Mouse (Mus musculus) liver, embryonic 15.5 days (tissue): ENCODE measurements around the gene Surf6. TPM values are rescaled to one million over a fixed set of nuclear protein-coding genes. Genes with fewer than 3 reads are reported as not detected.

ENCODE experiments used
- ATAC-seq: fragments of 200-750 bp; cut with Nextera tagmentation; 2 replicates; pipeline ENCODE4 v1.8.0; 2017; ENCODE audit warnings: moderate number of reproducible peaks, mild to moderate bottlenecking, moderate library complexity; ENCODE audit not compliant: insufficient read depth
- H3K27ac ChIP-seq: fragments of 300-500 bp; sonication (generic); replicated peaks from 2 replicates; pipeline ENCODE4 v1.5.1; 2015; ENCODE audit warnings: mild to moderate bottlenecking, inconsistent platforms
- H3K27me3 ChIP-seq: fragments of 300-500 bp; sonication (generic); 2 replicates; pipeline ENCODE4 v1.6.1; 2015; ENCODE audit warnings: mild to moderate bottlenecking, inconsistent platforms
- H3K36me3 ChIP-seq: fragments of 300-500 bp; sonication (generic); replicated peaks from 2 replicates; pipeline ENCODE4 v1.6.1; 2015; ENCODE audit warnings: moderate library complexity, mild to moderate bottlenecking, inconsistent platforms
- H3K4me1 ChIP-seq: fragments of 300-500 bp; sonication (generic); replicated peaks from 2 replicates; pipeline ENCODE4 v1.6.1; 2015; ENCODE audit warnings: inconsistent platforms
- H3K4me2 ChIP-seq: fragments of 300-500 bp; sonication (generic); 2 replicates; pipeline ENCODE4 v1.6.1; 2015; ENCODE audit warnings: moderate library complexity, mild to moderate bottlenecking, inconsistent platforms
- H3K4me3 ChIP-seq: fragments of 300-500 bp; sonication (generic); replicated peaks from 2 replicates; pipeline ENCODE4 v1.5.1; 2015; ENCODE audit warnings: mild to moderate bottlenecking, inconsistent platforms
- H3K9ac ChIP-seq: fragments of 300-500 bp; sonication (generic); 2 replicates; pipeline ENCODE4 v1.6.1; 2015; ENCODE audit warnings: moderate library complexity, mild to moderate bottlenecking, inconsistent platforms
- H3K9me3 ChIP-seq: fragments of 300-500 bp; sonication (generic); replicated peaks from 2 replicates; pipeline ENCODE4 v1.6.1; 2016; ENCODE audit warnings: inconsistent platforms
- WGBS: fragments of 180-500 bp; shearing (Covaris S2); methylation state at CpG from one replicate; pipeline ENCODE4 v1.1.7; 2015; ENCODE audit warnings: mixed read lengths; ENCODE audit not compliant: insufficient replicate concordance; 5-methylcytosine and 5-hydroxymethylcytosine counted together
- polyA plus RNA-seq: library from polyadenylated mRNA; unstranded; fragments of >200 nt; fragmentation: Nextera tagmentation; extraction: Ambion mirVana; gene quantifications from 2 replicates; pipeline ENCODE4 v1.2.1, GENCODE M21; 2015

The Surf6 gene
- polyA plus RNA-seq: 9.9 and 10.8 TPM in 2 replicates

- WGBS: under 1% methylated on average over 41 of the region's 41 CpGs
- H3K36me3 ChIP-seq: peaks cover 59% of the 10 kb centered on the region
- H3K27ac ChIP-seq: peak within 1 kb of the TSS; percentile 91
- H3K4me3 ChIP-seq: peak within 1 kb of the TSS; percentile 86
- no peaks in the 10 kb centered on the region for H3K27me3 ChIP-seq
- no peaks in the 10 kb centered on the region for H3K9me3 ChIP-seq
- H3K4me2 ChIP-seq: peak within 1 kb of the TSS; percentile 85
- H3K4me1 ChIP-seq: peaks cover 43% of the 10 kb centered on the region
- peak; percentile 91 for ATAC-seq
- H3K9ac ChIP-seq: peak within 1 kb of the TSS; percentile 80
These were observed at the start of gene Surf6 for GRCm38 (mm10) chr2:26902467-26903220. Surf6 (minus strand) TSS chr2:26902879.

- no peak overlapping the region for H3K4me3 ChIP-seq
These were observed 49.5 kb upstream of the Surf6 start for GRCm38 (mm10) chr2:26952193-26952592.

GRCm38 (mm10) chr2:26951346-26951905 lies 48.7 kb upstream of the Surf6 start:
- Histone ChIP-seq H3K4me2 (no peak overlapping the region), H3K4me3 (no peak overlapping the region), H3K27me3 (no peaks in the 10 kb centered on the region), H3K9me3 (no peaks in the 10 kb centered on the region), H3K4me1 (no peaks in the 10 kb centered on the region; the same call in 1 of the 2 replicates), H3K36me3 (peaks cover 59% of the 10 kb centered on the region), H3K9ac (no peak overlapping the region), H3K27ac (no peak overlapping the region)
- WGBS: 83% methylated on average over 8 of the region's 8 CpGs
- ATAC-seq: no peak

More at GRCm38 (mm10) chr2:26952193-26952592, 49.5 kb upstream of the Surf6 start:
- 69% methylated on average over 4 of the region's 4 CpGs for WGBS
- Histone ChIP-seq H3K4me2 (no peak overlapping the region), H3K27ac (no peak overlapping the region), H3K27me3 (no peaks in the 10 kb centered on the region), H3K9ac (no peak overlapping the region), H3K36me3 (peaks cover 67% of the 10 kb centered on the region), H3K9me3 (no peaks in the 10 kb centered on the region), H3K4me1 (no peaks in the 10 kb centered on the region; the same call in 1 of the 2 replicates)
- no peak for ATAC-seq

- ATAC-seq: no peak
- no peaks in the 10 kb centered on the region for H3K4me1 ChIP-seq
- WGBS: 59% methylated on average over 2 of the region's 2 CpGs
- no peaks in the 10 kb centered on the region for H3K27me3 ChIP-seq
- peaks cover 49% of the 10 kb centered on the region for H3K36me3 ChIP-seq
- no peak overlapping the region for H3K27ac ChIP-seq
- H3K9ac ChIP-seq: no peak overlapping the region
- no peak overlapping the region for H3K4me2 ChIP-seq
- no peaks in the 10 kb centered on the region for H3K9me3 ChIP-seq
- H3K4me3 ChIP-seq: no peak overlapping the region
These were observed 47.7 kb upstream of the Surf6 start for GRCm38 (mm10) chr2:26950411-26950810.

GRCm38 (mm10) chr2:26943253-26943652 lies 40.6 kb upstream of the Surf6 start:
- 41% methylated on average over 3 of the region's 3 CpGs for WGBS
- Histone ChIP-seq H3K27ac (no peak overlapping the region), H3K4me1 (no peaks in the 10 kb centered on the region), H3K4me3 (no peak overlapping the region), H3K27me3 (no peaks in the 10 kb centered on the region), H3K9me3 (no peaks in the 10 kb centered on the region), H3K36me3 (no peaks in the 10 kb centered on the region), H3K9ac (no peak overlapping the region), H3K4me2 (no peak overlapping the region)
- no peak for ATAC-seq

GRCm38 (mm10) chr2:26941539-26941938 lies 38.9 kb upstream of the Surf6 start:
- Histone ChIP-seq H3K4me1 (no peaks in the 10 kb centered on the region), H3K27me3 (no peaks in the 10 kb centered on the region), H3K36me3 (no peaks in the 10 kb centered on the region), H3K27ac (no peak overlapping the region), H3K4me2 (no peak overlapping the region), H3K4me3 (no peak overlapping the region), H3K9me3 (no peaks in the 10 kb centered on the region), H3K9ac (no peak overlapping the region)
- 19% methylated on average over 5 of the region's 5 CpGs for WGBS
- 0 out of 2 replicates have a peak, but pooled peaks have one; percentile 28 for ATAC-seq

- 5% methylated on average over 1 of the region's 1 CpGs for WGBS
- H3K27me3 ChIP-seq: no peaks in the 10 kb centered on the region
- ATAC-seq: no peak
These were observed 33.7 kb upstream of the Surf6 start for GRCm38 (mm10) chr2:26936425-26936824.

GRCm38 (mm10) chr2:26935286-26935685 lies 32.6 kb upstream of the Surf6 start:
- peaks cover 14% of the 10 kb centered on the region for H3K36me3 ChIP-seq
- WGBS: 21% methylated on average over 2 of the region's 2 CpGs
- no peak overlapping the region for H3K9ac ChIP-seq
- no peak for ATAC-seq
- no peak overlapping the region for H3K27ac ChIP-seq
- H3K4me3 ChIP-seq: no peak overlapping the region
- H3K4me1 ChIP-seq: peaks cover 45% of the 10 kb centered on the region
- H3K27me3 ChIP-seq: no peaks in the 10 kb centered on the region
- H3K9me3 ChIP-seq: no peaks in the 10 kb centered on the region
- H3K4me2 ChIP-seq: no peak overlapping the region; the same call in 1 of the 2 replicates

More at GRCm38 (mm10) chr2:26936425-26936824, 33.7 kb upstream of the Surf6 start:
- Histone ChIP-seq H3K9me3 (no peaks in the 10 kb centered on the region), H3K27ac (no peak overlapping the region), H3K4me3 (no peak overlapping the region), H3K36me3 (peaks cover 3% of the 10 kb centered on the region; the same call in 1 of the 2 replicates), H3K4me2 (no peak overlapping the region), H3K4me1 (peaks cover 33% of the 10 kb centered on the region), H3K9ac (no peak overlapping the region)

- WGBS: under 1% methylated on average over 70 of the region's 70 CpGs
- H3K27me3 ChIP-seq: no peaks in the 10 kb centered on the region
- H3K4me3 ChIP-seq: peak within 1 kb of the TSS; percentile 94
- H3K4me1 ChIP-seq: peaks cover 60% of the 10 kb centered on the region
- peak; percentile 93 for ATAC-seq
- peaks cover 32% of the 10 kb centered on the region for H3K36me3 ChIP-seq
- peak within 1 kb of the TSS; percentile 84 for H3K27ac ChIP-seq
- H3K4me2 ChIP-seq: peak within 1 kb of the TSS; percentile 94
- peak within 1 kb of the TSS; percentile 99 for H3K9ac ChIP-seq
- H3K9me3 ChIP-seq: no peaks in the 10 kb centered on the region
These were observed 30.8 kb upstream of the Surf6 start, which contains the start of the genes Surf4 and Stkld1 for GRCm38 (mm10) chr2:26933304-26934055. Surf4 (minus strand) TSS chr2:26933928. Stkld1 (plus strand) TSS chr2:26934047.

GRCm38 (mm10) chr2:26932473-26933303 lies 30.0 kb upstream of the Surf6 start:
- WGBS: under 1% methylated on average over 49 of the region's 49 CpGs
- H3K27ac ChIP-seq: peak overlapping the region; percentile 84
- H3K27me3 ChIP-seq: no peaks in the 10 kb centered on the region
- peak overlapping the region; percentile 94 for H3K4me2 ChIP-seq
- peaks cover 39% of the 10 kb centered on the region for H3K36me3 ChIP-seq
- H3K4me3 ChIP-seq: peak overlapping the region; percentile 94
- ATAC-seq: peak; percentile 26
- peaks cover 67% of the 10 kb centered on the region for H3K4me1 ChIP-seq
- H3K9me3 ChIP-seq: no peaks in the 10 kb centered on the region
- H3K9ac ChIP-seq: peak overlapping the region; percentile 99
